Mouse (Mus musculus): Measurements from ENCODE around the gene Tax1bp1. TPM values are rescaled to one million over a fixed set of nuclear protein-coding genes. Genes with fewer than 3 reads are reported as not detected.

Gene Tax1bp1
- polyA plus RNA-seq, 1 experiment from 2014 or later: 115 TPM

GRCm38 (mm10) chr6:52717493-52718192, 4.1 kb downstream of the Tax1bp1 start:
- H3K9me3 ChIP-seq: no peaks in the 10 kb centered on the region
- DNase-seq (ENCODE audit: extremely low spot score, low spot score): no peak
- 83% methylated on average over 5 of the region's 5 CpGs for WGBS
- no peaks in the 10 kb centered on the region for H3K27me3 ChIP-seq (ENCODE audit: poor library complexity, severe bottlenecking)
- peaks cover 14% of the 10 kb centered on the region for H3K4me1 ChIP-seq
- H3K27ac ChIP-seq: no peak overlapping the region
- no peaks in the 10 kb centered on the region for H3K36me3 ChIP-seq (replicated peaks)
- no peak overlapping the region for H3K4me3 ChIP-seq

GRCm38 (mm10) chr6:52724805-52725439, 11.4 kb downstream of the Tax1bp1 start:
- no peaks in the 10 kb centered on the region for H3K9me3 ChIP-seq
- peak; percentile 40 for DNase-seq (ENCODE audit: extremely low spot score, low spot score)
- H3K4me3 ChIP-seq: no peak overlapping the region
- H3K27ac ChIP-seq: no peak overlapping the region
- 64% methylated on average over 8 of the region's 8 CpGs for WGBS
- H3K4me1 ChIP-seq: no peaks in the 10 kb centered on the region
- H3K36me3 ChIP-seq (replicated peaks): peaks cover 46% of the 10 kb centered on the region
- no peaks in the 10 kb centered on the region for H3K27me3 ChIP-seq (ENCODE audit: poor library complexity, severe bottlenecking)

GRCm38 (mm10) chr6:52730338-52730737, 16.8 kb downstream of the Tax1bp1 start:
- H3K27ac ChIP-seq: no peak overlapping the region
- peaks cover 51% of the 10 kb centered on the region for H3K36me3 ChIP-seq (replicated peaks)
- WGBS: 84% methylated on average over 4 of the region's 4 CpGs

GRCm38 (mm10) chr6:52734630-52735029, 21.1 kb downstream of the Tax1bp1 start:
- no peaks in the 10 kb centered on the region for H3K27me3 ChIP-seq (ENCODE audit: poor library complexity, severe bottlenecking)
- peaks cover 49% of the 10 kb centered on the region for H3K36me3 ChIP-seq (replicated peaks)
- 98% methylated on average over 2 of the region's 2 CpGs for WGBS
- H3K27ac ChIP-seq: no peak overlapping the region
- H3K4me3 ChIP-seq: no peak overlapping the region
- no peaks in the 10 kb centered on the region for H3K4me1 ChIP-seq
- no peak for DNase-seq (ENCODE audit: extremely low spot score, low spot score)
- H3K9me3 ChIP-seq: no peaks in the 10 kb centered on the region

More at GRCm38 (mm10) chr6:52730338-52730737, 16.8 kb downstream of the Tax1bp1 start:
- Histone ChIP-seq H3K4me1 (no peaks in the 10 kb centered on the region), H3K9me3 (no peaks in the 10 kb centered on the region), H3K27me3 (ENCODE audit: poor library complexity, severe bottlenecking) (no peaks in the 10 kb centered on the region), H3K4me3 (no peak overlapping the region)
- DNase-seq (ENCODE audit: extremely low spot score, low spot score): no peak

GRCm38 (mm10) chr6:52752832-52753231, 39.3 kb downstream of the Tax1bp1 start:
- Histone ChIP-seq H3K36me3 (replicated peaks) (peaks cover 59% of the 10 kb centered on the region), H3K4me3 (no peak overlapping the region), H3K9me3 (no peaks in the 10 kb centered on the region), H3K4me1 (no peaks in the 10 kb centered on the region), H3K27me3 (ENCODE audit: poor library complexity, severe bottlenecking) (no peaks in the 10 kb centered on the region), H3K27ac (no peak overlapping the region)
- 96% methylated on average over 5 of the region's 5 CpGs for WGBS
- DNase-seq (ENCODE audit: extremely low spot score, low spot score): no peak

- Histone ChIP-seq H3K9me3 (no peaks in the 10 kb centered on the region), H3K36me3 (replicated peaks) (peaks cover 58% of the 10 kb centered on the region), H3K27ac (no peak overlapping the region), H3K27me3 (ENCODE audit: poor library complexity, severe bottlenecking) (no peaks in the 10 kb centered on the region), H3K4me1 (no peaks in the 10 kb centered on the region), H3K4me3 (no peak overlapping the region)
- 82% methylated on average over 7 of the region's 7 CpGs for WGBS
- DNase-seq (ENCODE audit: extremely low spot score, low spot score): no peak
These were observed 51.7 kb downstream of the Tax1bp1 start for GRCm38 (mm10) chr6:52765206-52765605.

GRCm38 (mm10) chr6:52770789-52771188, 57.3 kb downstream of the Tax1bp1 start:
- 89% methylated on average over 1 of the region's 1 CpGs for WGBS
- Histone ChIP-seq H3K27ac (no peak overlapping the region), H3K36me3 (replicated peaks) (peaks cover 36% of the 10 kb centered on the region), H3K4me1 (no peaks in the 10 kb centered on the region), H3K27me3 (ENCODE audit: poor library complexity, severe bottlenecking) (no peaks in the 10 kb centered on the region), H3K9me3 (no peaks in the 10 kb centered on the region), H3K4me3 (no peak overlapping the region)
- DNase-seq (ENCODE audit: extremely low spot score, low spot score): no peak

- Histone ChIP-seq H3K9me3 (no peaks in the 10 kb centered on the region), H3K27ac (no peak overlapping the region), H3K4me1 (no peaks in the 10 kb centered on the region), H3K27me3 (ENCODE audit: poor library complexity, severe bottlenecking) (no peaks in the 10 kb centered on the region), H3K36me3 (replicated peaks) (peaks cover 14% of the 10 kb centered on the region), H3K4me3 (no peak overlapping the region)
- no peak for DNase-seq (ENCODE audit: extremely low spot score, low spot score)
- 78% methylated on average over 5 of the region's 5 CpGs for WGBS
These were observed 59.6 kb downstream of the Tax1bp1 start for GRCm38 (mm10) chr6:52773132-52773531.

- no peak for DNase-seq (ENCODE audit: extremely low spot score, low spot score)
- Histone ChIP-seq H3K27me3 (ENCODE audit: poor library complexity, severe bottlenecking) (no peaks in the 10 kb centered on the region), H3K27ac (no peak overlapping the region), H3K4me3 (no peak overlapping the region), H3K4me1 (no peaks in the 10 kb centered on the region), H3K36me3 (replicated peaks) (no peaks in the 10 kb centered on the region), H3K9me3 (no peaks in the 10 kb centered on the region)
- 83% methylated on average over 3 of the region's 3 CpGs for whole genome bisulfite sequencing
These were observed 61.8 kb downstream of the Tax1bp1 start for GRCm38 (mm10) chr6:52775350-52775749.

- Histone ChIP-seq H3K9me3 (no peaks in the 10 kb centered on the region), H3K4me3 (no peak overlapping the region), H3K4me1 (no peaks in the 10 kb centered on the region), H3K27me3 (ENCODE audit: poor library complexity, severe bottlenecking) (no peaks in the 10 kb centered on the region), H3K27ac (no peak overlapping the region), H3K36me3 (replicated peaks) (no peaks in the 10 kb centered on the region)
- DNase-seq (ENCODE audit: extremely low spot score, low spot score): no peak
- 86% methylated on average over 8 of the region's 8 CpGs for WGBS
These were observed 62.4 kb downstream of the Tax1bp1 start for GRCm38 (mm10) chr6:52775956-52776355.

- 91% methylated on average over 8 of the region's 8 CpGs for WGBS
- Histone ChIP-seq H3K36me3 (replicated peaks) (no peaks in the 10 kb centered on the region), H3K4me1 (no peaks in the 10 kb centered on the region), H3K9me3 (no peaks in the 10 kb centered on the region), H3K4me3 (no peak overlapping the region), H3K27me3 (ENCODE audit: poor library complexity, severe bottlenecking) (no peaks in the 10 kb centered on the region), H3K27ac (no peak overlapping the region)
- DNase-seq (ENCODE audit: extremely low spot score, low spot score): no peak
These were observed 63.5 kb downstream of the Tax1bp1 start for GRCm38 (mm10) chr6:52777034-52777433.

- Histone ChIP-seq H3K27ac (no peak overlapping the region), H3K4me1 (no peaks in the 10 kb centered on the region), H3K4me3 (no peak overlapping the region), H3K9me3 (no peaks in the 10 kb centered on the region), H3K27me3 (ENCODE audit: poor library complexity, severe bottlenecking) (no peaks in the 10 kb centered on the region), H3K36me3 (replicated peaks) (no peaks in the 10 kb centered on the region)
- DNase-seq (ENCODE audit: extremely low spot score, low spot score): no peak
- WGBS: 92% methylated on average over 5 of the region's 5 CpGs
These were observed 65.0 kb downstream of the Tax1bp1 start for GRCm38 (mm10) chr6:52778523-52778922.

- DNase-seq (ENCODE audit: extremely low spot score, low spot score): no peak
- WGBS: 86% methylated on average over 5 of the region's 5 CpGs
These were observed 66.0 kb downstream of the Tax1bp1 start for GRCm38 (mm10) chr6:52779546-52779945.

More at GRCm38 (mm10) chr6:52779546-52779945, 66.0 kb downstream of the Tax1bp1 start:
- H3K9me3 ChIP-seq: no peaks in the 10 kb centered on the region; the same call in 1 of the 2 replicates
- H3K27me3 ChIP-seq (ENCODE audit: poor library complexity, severe bottlenecking): no peaks in the 10 kb centered on the region
- no peak overlapping the region for H3K27ac ChIP-seq
- H3K4me1 ChIP-seq: no peaks in the 10 kb centered on the region
- no peaks in the 10 kb centered on the region for H3K36me3 ChIP-seq (replicated peaks)
- no peak overlapping the region for H3K4me3 ChIP-seq
